Mouse (Mus musculus) hindbrain, embryonic 15.5 days (tissue): Measurements from ENCODE around the gene Itgam. TPM values are rescaled to one million over a fixed set of nuclear protein-coding genes. Genes with fewer than 3 reads are reported as not detected.

ENCODE experiments used
- ATAC-seq: fragments of 200-750 bp; cut with Nextera tagmentation; 2 replicates; pipeline ENCODE4 v1.8.0; 2017; ENCODE audit warnings: low read depth, moderate number of reproducible peaks, moderate TSS enrichment; ENCODE audit not compliant: low FRiP score
- H3K27ac ChIP-seq: fragments of 300-500 bp; sonication (generic); replicated peaks from 2 replicates; pipeline ENCODE4 v1.5.1; 2015; ENCODE audit warnings: mild to moderate bottlenecking, inconsistent platforms
- H3K27me3 ChIP-seq: fragments of 300-500 bp; sonication (generic); 2 replicates; pipeline ENCODE4 v1.6.1; 2015; ENCODE audit warnings: control low read depth, inconsistent platforms
- H3K36me3 ChIP-seq: fragments of 300-500 bp; sonication (generic); 2 replicates; pipeline ENCODE4 v1.6.1; 2015; ENCODE audit warnings: control low read depth, inconsistent platforms
- H3K4me1 ChIP-seq: fragments of 300-500 bp; sonication (generic); replicated peaks from 2 replicates; pipeline ENCODE4 v1.6.1; 2015; ENCODE audit warnings: control low read depth, inconsistent platforms
- H3K4me2 ChIP-seq: fragments of 300-500 bp; sonication (generic); 2 replicates; pipeline ENCODE4 v1.6.1; 2015; ENCODE audit warnings: moderate library complexity, mild to moderate bottlenecking, inconsistent platforms
- H3K4me3 ChIP-seq: fragments of 300-500 bp; sonication (generic); 2 replicates; pipeline ENCODE4 v1.5.1; 2015; ENCODE audit warnings: mild to moderate bottlenecking, inconsistent platforms
- H3K9ac ChIP-seq: fragments of 300-500 bp; sonication (generic); 2 replicates; pipeline ENCODE4 v1.6.1; 2015; ENCODE audit warnings: inconsistent platforms
- H3K9me3 ChIP-seq: fragments of 300-500 bp; sonication (generic); 2 replicates; pipeline ENCODE4 v1.6.1; 2016; ENCODE audit warnings: control low read depth, inconsistent platforms
- WGBS: fragments of 180-500 bp; shearing (Covaris S2); methylation state at CpG from one replicate; pipeline ENCODE4 v1.1.7; 2015; 5-methylcytosine and 5-hydroxymethylcytosine counted together
- polyA plus RNA-seq: library from polyadenylated mRNA; unstranded; fragments of >200 nt; fragmentation: Nextera tagmentation; extraction: Ambion mirVana; gene quantifications from 2 replicates; pipeline ENCODE4 v1.2.1, GENCODE M21; 2015

Gene Itgam
- polyA plus RNA-seq, 1 experiment from 2014 or later, result 1.1 TPM

GRCm38 (mm10) chr7:128058576-128058975 lies 3.9 kb upstream of the Itgam start:
- Histone ChIP-seq H3K9ac (no peak overlapping the region), H3K27me3 (no peaks in the 10 kb centered on the region), H3K4me2 (no peak overlapping the region), H3K36me3 (no peaks in the 10 kb centered on the region), H3K9me3 (no peaks in the 10 kb centered on the region), H3K4me3 (no peak overlapping the region), H3K27ac (no peak overlapping the region), H3K4me1 (no peaks in the 10 kb centered on the region)
- ATAC-seq, result no peak
- 67% methylated on average over 7 of the region's 7 CpGs for WGBS

- Histone ChIP-seq H3K4me2 (no peak overlapping the region), H3K9ac (no peak overlapping the region), H3K36me3 (no peaks in the 10 kb centered on the region), H3K4me3 (no peak overlapping the region), H3K27ac (no peak overlapping the region), H3K9me3 (no peaks in the 10 kb centered on the region), H3K4me1 (no peaks in the 10 kb centered on the region), H3K27me3 (no peaks in the 10 kb centered on the region)
- ATAC-seq, result no peak
- WGBS, result 83% methylated on average over 4 of the region's 4 CpGs
Observed at GRCm38 (mm10) chr7:128059091-128059490, 3.3 kb upstream of the Itgam start.

- WGBS, result 79% methylated on average over 6 of the region's 6 CpGs
- Histone ChIP-seq H3K9ac (no peak overlapping the region), H3K27ac (no peak overlapping the region), H3K27me3 (no peaks in the 10 kb centered on the region), H3K9me3 (no peaks in the 10 kb centered on the region), H3K4me3 (no peak overlapping the region), H3K4me1 (no peaks in the 10 kb centered on the region), H3K4me2 (no peak overlapping the region), H3K36me3 (no peaks in the 10 kb centered on the region)
- ATAC-seq, result no peak
Observed at GRCm38 (mm10) chr7:128063211-128063781, 856 bp downstream of the Itgam start.

- no peaks in the 10 kb centered on the region for H3K36me3 ChIP-seq
- 87% methylated on average over 5 of the region's 5 CpGs for WGBS
- no peaks in the 10 kb centered on the region for H3K27me3 ChIP-seq
- no peak for ATAC-seq
- H3K9me3 ChIP-seq, result no peaks in the 10 kb centered on the region
- no peak overlapping the region for H3K27ac ChIP-seq
- no peak overlapping the region for H3K9ac ChIP-seq
- no peak overlapping the region for H3K4me2 ChIP-seq
- H3K4me3 ChIP-seq, result no peak overlapping the region
- H3K4me1 ChIP-seq, result no peaks in the 10 kb centered on the region
Observed at GRCm38 (mm10) chr7:128065547-128065946, 3.1 kb downstream of the Itgam start.

GRCm38 (mm10) chr7:128067847-128068246 lies 5.4 kb downstream of the Itgam start:
- Histone ChIP-seq H3K36me3 (no peaks in the 10 kb centered on the region), H3K27ac (no peak overlapping the region), H3K9ac (no peak overlapping the region), H3K4me3 (no peak overlapping the region), H3K9me3 (no peaks in the 10 kb centered on the region), H3K4me2 (no peak overlapping the region), H3K27me3 (no peaks in the 10 kb centered on the region), H3K4me1 (no peaks in the 10 kb centered on the region)
- no peak for ATAC-seq
- 58% methylated on average over 3 of the region's 3 CpGs for WGBS

- H3K9ac ChIP-seq, result no peak overlapping the region
- 74% methylated on average over 2 of the region's 2 CpGs for WGBS
- no peak for ATAC-seq
- no peak overlapping the region for H3K27ac ChIP-seq
- no peak overlapping the region for H3K4me3 ChIP-seq
- no peaks in the 10 kb centered on the region for H3K4me1 ChIP-seq
- no peaks in the 10 kb centered on the region for H3K36me3 ChIP-seq
- no peaks in the 10 kb centered on the region for H3K9me3 ChIP-seq
- H3K4me2 ChIP-seq, result no peak overlapping the region
- no peaks in the 10 kb centered on the region for H3K27me3 ChIP-seq
Observed at GRCm38 (mm10) chr7:128069844-128070243, 7.4 kb downstream of the Itgam start.

- no peak overlapping the region for H3K4me3 ChIP-seq
Observed at GRCm38 (mm10) chr7:128071816-128072215, 9.4 kb downstream of the Itgam start.

GRCm38 (mm10) chr7:128080012-128080411 lies 17.6 kb downstream of the Itgam start:
- no peak overlapping the region for H3K4me3 ChIP-seq
- no peak overlapping the region for H3K4me2 ChIP-seq
- H3K9me3 ChIP-seq, result no peaks in the 10 kb centered on the region
- no peaks in the 10 kb centered on the region for H3K27me3 ChIP-seq
- H3K36me3 ChIP-seq, result no peaks in the 10 kb centered on the region
- no peak overlapping the region for H3K27ac ChIP-seq
- no peaks in the 10 kb centered on the region for H3K4me1 ChIP-seq
- no peak overlapping the region for H3K9ac ChIP-seq
- WGBS, result 80% methylated on average over 8 of the region's 8 CpGs
- ATAC-seq, result no peak

More at GRCm38 (mm10) chr7:128071816-128072215, 9.4 kb downstream of the Itgam start:
- H3K27me3 ChIP-seq, result no peaks in the 10 kb centered on the region
- H3K36me3 ChIP-seq, result no peaks in the 10 kb centered on the region
- H3K9ac ChIP-seq, result no peak overlapping the region
- H3K4me1 ChIP-seq, result no peaks in the 10 kb centered on the region
- H3K4me2 ChIP-seq, result no peak overlapping the region
- 78% methylated on average over 4 of the region's 4 CpGs for WGBS
- H3K9me3 ChIP-seq, result no peaks in the 10 kb centered on the region
- H3K27ac ChIP-seq, result no peak overlapping the region
- no peak for ATAC-seq

GRCm38 (mm10) chr7:128089141-128089540 lies 26.7 kb downstream of the Itgam start:
- no peak overlapping the region for H3K4me2 ChIP-seq
- no peak overlapping the region for H3K4me3 ChIP-seq
- no peaks in the 10 kb centered on the region for H3K4me1 ChIP-seq
- no peaks in the 10 kb centered on the region for H3K9me3 ChIP-seq
- ATAC-seq, result no peak
- no peak overlapping the region for H3K9ac ChIP-seq
- H3K36me3 ChIP-seq, result no peaks in the 10 kb centered on the region
- H3K27ac ChIP-seq, result no peak overlapping the region
- 88% methylated on average over 7 of the region's 7 CpGs for WGBS
- no peaks in the 10 kb centered on the region for H3K27me3 ChIP-seq

- Histone ChIP-seq H3K4me3 (no peak overlapping the region), H3K9ac (no peak overlapping the region), H3K27ac (no peak overlapping the region), H3K4me1 (no peaks in the 10 kb centered on the region), H3K4me2 (no peak overlapping the region), H3K9me3 (no peaks in the 10 kb centered on the region), H3K36me3 (no peaks in the 10 kb centered on the region), H3K27me3 (no peaks in the 10 kb centered on the region)
- no peak for ATAC-seq
- WGBS, result 95% methylated on average over 1 of the region's 1 CpGs
Observed at GRCm38 (mm10) chr7:128098135-128098534, 35.7 kb downstream of the Itgam start.

- Histone ChIP-seq H3K9me3 (no peaks in the 10 kb centered on the region), H3K4me3 (no peak overlapping the region), H3K4me1 (no peaks in the 10 kb centered on the region), H3K9ac (no peak overlapping the region), H3K36me3 (no peaks in the 10 kb centered on the region), H3K27me3 (no peaks in the 10 kb centered on the region), H3K4me2 (no peak overlapping the region), H3K27ac (no peak overlapping the region)
- WGBS, result 81% methylated on average over 2 of the region's 2 CpGs
- no peak for ATAC-seq
Observed at GRCm38 (mm10) chr7:128100742-128101357, 38.4 kb downstream of the Itgam start.

- H3K4me3 ChIP-seq, result no peak overlapping the region
- 60% methylated on average over 4 of the region's 4 CpGs for WGBS
- no peaks in the 10 kb centered on the region for H3K4me1 ChIP-seq
- no peaks in the 10 kb centered on the region for H3K27me3 ChIP-seq
- H3K4me2 ChIP-seq, result no peak overlapping the region
- ATAC-seq, result no peak
- no peaks in the 10 kb centered on the region for H3K36me3 ChIP-seq
- H3K9me3 ChIP-seq, result no peaks in the 10 kb centered on the region
- H3K27ac ChIP-seq, result no peak overlapping the region
- H3K9ac ChIP-seq, result no peak overlapping the region
Observed at GRCm38 (mm10) chr7:128105246-128105645, 42.8 kb downstream of the Itgam start.

- Histone ChIP-seq H3K9me3 (no peaks in the 10 kb centered on the region), H3K36me3 (no peaks in the 10 kb centered on the region), H3K4me2 (no peak overlapping the region), H3K27me3 (no peaks in the 10 kb centered on the region), H3K4me1 (no peaks in the 10 kb centered on the region), H3K9ac (no peak overlapping the region), H3K27ac (no peak overlapping the region), H3K4me3 (no peak overlapping the region)
- no peak for ATAC-seq
- 95% methylated on average over 7 of the region's 7 CpGs for WGBS
Observed at GRCm38 (mm10) chr7:128107462-128107861, 45.0 kb downstream of the Itgam start.
